Mouse (Mus musculus) MEL (cell line): ENCODE measurements around the gene Cox6b2. TPM values are rescaled to one million over a fixed set of nuclear protein-coding genes. Genes with fewer than 3 reads are reported as not detected.

Experiments used
- DNase-seq: peaks from one replicate; pipeline ENCODE4 v3.0.0; 2011; ENCODE audit warnings: low read depth, low spot score
- H3K27ac ChIP-seq: 2 replicates; pipeline ENCODE4 v1.5.1; 2012; ENCODE audit warnings: low read depth, mild to moderate bottlenecking, control low read depth, low read length, moderate library complexity; ENCODE audit not compliant: control insufficient read depth
- H3K27me3 ChIP-seq, 2 experiments: fragments of 150-350 bp in 1 of 2; sonication (generic) in 1 of 2; 2 replicates each; pipeline ENCODE4 v1.6.1; 2012; ENCODE audit warnings: low read length in 2 of 2, mild to moderate bottlenecking in 2 of 2, improper control_type of control experiment in 1 of 2, moderate library complexity in 1 of 2; ENCODE audit not compliant: insufficient read depth in 2 of 2, control insufficient read depth in 1 of 2
- H3K36me3 ChIP-seq, 2 experiments: 2 replicates each; pipeline ENCODE4 v1.6.1; 2012 to 2014; ENCODE audit warnings: low read length in 2 of 2, improper control_type of control experiment in 1 of 2, inconsistent platforms in 1 of 2, mild to moderate bottlenecking in 1 of 2; ENCODE audit not compliant: insufficient read depth in 2 of 2, control insufficient read depth in 1 of 2
- H3K4me1 ChIP-seq, 2 experiments: fragments of 150-350 bp in 1 of 2; sonication (generic) in 1 of 2; 2 replicates each; pipeline ENCODE4 v1.6.1; 2012; ENCODE audit warnings: low read length in 2 of 2, improper control_type of control experiment in 1 of 2, mild to moderate bottlenecking in 1 of 2; ENCODE audit not compliant: insufficient read depth in 2 of 2, control insufficient read depth in 1 of 2
- H3K4me3 ChIP-seq, 2 experiments: fragments of 150-350 bp in 1 of 2; sonication (generic) in 1 of 2; 2 replicates each; pipeline ENCODE4 v1.5.1; 2012; ENCODE audit warnings: low read depth in 2 of 2, low read length in 2 of 2, mild to moderate bottlenecking in 2 of 2, moderate library complexity in 2 of 2, control low read depth in 1 of 2, improper control_type of control experiment in 1 of 2; ENCODE audit not compliant: control insufficient read depth in 1 of 2, insufficient read depth in 1 of 2
- H3K79me2 ChIP-seq: 2 replicates; pipeline ENCODE4 v1.6.1; 2012; ENCODE audit warnings: mild to moderate bottlenecking, low read length, moderate library complexity; ENCODE audit not compliant: control insufficient read depth, poor library complexity, insufficient read depth
- H3K9ac ChIP-seq: 2 replicates; pipeline ENCODE4 v1.6.1; 2012; ENCODE audit warnings: low read depth, mild to moderate bottlenecking, control low read depth, low read length, moderate library complexity; ENCODE audit not compliant: control insufficient read depth, poor library complexity, severe bottlenecking
- H3K9me3 ChIP-seq: fragments of 150-350 bp; sonication (generic); replicated peaks from 2 replicates; pipeline ENCODE4 v1.6.1; 2012; ENCODE audit warnings: mild to moderate bottlenecking, low read length, improper control_type of control experiment, moderate library complexity; ENCODE audit not compliant: insufficient read depth
- BHLHE40 ChIP-seq: IDR thresholded peaks from 2 replicates; pipeline ENCODE4 v1.6.1; 2012; ENCODE audit warnings: low read depth, mild to moderate bottlenecking, inconsistent platforms, low read length, improper control_type of control experiment, borderline replicate concordance
- CHD1 ChIP-seq: IDR thresholded peaks from 2 replicates; pipeline ENCODE4 v1.6.1; 2012; ENCODE audit warnings: low read depth, mild to moderate bottlenecking, inconsistent platforms, low read length, improper control_type of control experiment
- ETS1 ChIP-seq: IDR thresholded peaks from 2 replicates; pipeline ENCODE4 v1.6.1; 2012; ENCODE audit warnings: low read depth, mild to moderate bottlenecking, inconsistent platforms, low read length, improper control_type of control experiment, moderate library complexity
- JUND ChIP-seq: IDR thresholded peaks from 2 replicates; pipeline ENCODE4 v1.6.1; 2011; ENCODE audit warnings: low read depth, mild to moderate bottlenecking, improper control_type of control experiment, low read length
- KAT2A ChIP-seq: conservative IDR thresholded peaks from 2 replicates; pipeline ENCODE4 v1.6.1; 2012; ENCODE audit warnings: low read depth, low read length, improper control_type of control experiment, inconsistent platforms
- MAZ ChIP-seq: IDR thresholded peaks from 2 replicates; pipeline ENCODE4 v1.6.1; 2012; ENCODE audit warnings: low read depth, mild to moderate bottlenecking, inconsistent platforms, low read length, improper control_type of control experiment
- MEF2A ChIP-seq: IDR thresholded peaks from 2 replicates; pipeline ENCODE4 v1.6.1; 2014; ENCODE audit warnings: low read depth, mild to moderate bottlenecking, inconsistent platforms, low read length, improper control_type of control experiment; ENCODE audit not compliant: poor library complexity, insufficient replicate concordance, severe bottlenecking; ENCODE audit errors: extremely low read depth
- MYB ChIP-seq: IDR thresholded peaks from 2 replicates; pipeline ENCODE4 v1.6.1; 2011; ENCODE audit warnings: mild to moderate bottlenecking, low read depth, low read length, improper control_type of control experiment
- NRF1 ChIP-seq: IDR thresholded peaks from 2 replicates; pipeline ENCODE4 v1.6.1; 2014; ENCODE audit warnings: low read depth, mild to moderate bottlenecking, inconsistent platforms, low read length, improper control_type of control experiment, moderate library complexity; ENCODE audit not compliant: poor library complexity, insufficient read depth, severe bottlenecking
- POLR2A ChIP-seq, 2 experiments: IDR thresholded peaks; 2 replicates each; pipeline ENCODE4 v1.6.1; 2011 to 2012; ENCODE audit warnings: low read length in 2 of 2, mild to moderate bottlenecking in 2 of 2, control low read depth in 1 of 2, improper control_type of control experiment in 1 of 2, low read depth in 1 of 2, moderate library complexity in 1 of 2; ENCODE audit not compliant: control insufficient read depth in 1 of 2, insufficient read depth in 1 of 2, poor library complexity in 1 of 2
- POLR2AphosphoS2 ChIP-seq: IDR thresholded peaks from 2 replicates; pipeline ENCODE4 v1.6.1; 2011; ENCODE audit warnings: low read length, improper control_type of control experiment
- RAD21 ChIP-seq: IDR thresholded peaks from 2 replicates; pipeline ENCODE4 v1.6.1; 2011; ENCODE audit warnings: mild to moderate bottlenecking, low read depth, low read length, improper control_type of control experiment
- SIN3A ChIP-seq: IDR thresholded peaks from 2 replicates; pipeline ENCODE4 v1.6.1; 2012; ENCODE audit warnings: low read length, improper control_type of control experiment, inconsistent platforms
- SMC3 ChIP-seq: IDR thresholded peaks from 2 replicates; pipeline ENCODE4 v1.6.1; 2011; ENCODE audit warnings: low read depth, low read length, improper control_type of control experiment
- ZKSCAN1 ChIP-seq: IDR thresholded peaks from 2 replicates; pipeline ENCODE4 v1.6.1; 2012; ENCODE audit warnings: low read depth, mild to moderate bottlenecking, inconsistent platforms, low read length, improper control_type of control experiment, moderate library complexity
- polyA plus RNA-seq, 2 experiments: library from polyadenylated mRNA; stranded (reverse) in 1 of 2; unstranded in 1 of 2; fragments of >175 nt in 1 of 2; fragments of >200 nt in 1 of 2; gene quantifications; 2 replicates each; pipeline versions ENCODE4 v1.2.1 to v1.2.4; 2012; ENCODE audit warnings: low replicate concordance in 2 of 2, low read depth in 1 of 2; ENCODE audit not compliant: insufficient read length in 2 of 2, insufficient read depth in 1 of 2, missing spikeins in 1 of 2
- total RNA-seq: library from RNA; depleted of rRNA; stranded (reverse); fragments of 300-350 nt; gene quantifications from 2 replicates; pipeline ENCODE4 v1.2.3, GENCODE M21; 2012

The Cox6b2 gene
- total and polyA plus RNA-seq, 3 experiments = 8.7 to 36.3 TPM; not detected in 1

DNA sequence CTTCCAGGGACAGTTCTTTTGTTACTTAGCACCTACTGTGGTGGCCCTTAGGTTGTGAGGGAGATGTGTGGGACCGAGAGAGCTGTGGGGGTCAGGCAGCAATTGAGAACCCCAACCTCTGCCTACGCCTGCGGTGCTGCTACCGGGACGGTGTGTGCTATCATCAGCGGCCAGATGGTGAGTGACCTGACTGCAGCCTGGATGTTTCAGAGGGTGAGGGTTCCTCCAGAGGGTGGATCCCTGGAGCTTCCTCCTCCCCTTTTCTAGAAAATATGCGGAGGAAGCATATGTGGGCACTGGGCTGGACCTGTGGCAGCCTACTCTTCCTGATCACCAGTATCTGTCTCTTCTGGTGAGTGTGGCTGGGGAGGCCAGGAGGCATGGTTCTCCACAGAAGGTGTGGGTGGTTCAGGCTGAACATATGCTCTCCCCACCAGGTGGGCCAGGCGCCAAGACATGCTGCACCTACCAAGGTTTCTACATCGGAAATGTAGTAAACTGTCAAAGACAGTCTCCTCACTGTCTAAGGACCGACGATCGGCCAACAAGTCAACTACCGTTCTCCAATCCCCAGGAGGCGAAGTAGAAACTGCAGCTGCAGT lies 30.9 kb upstream of the Cox6b2 start:
- Histone ChIP-seq H3K27me3 (no peaks in the 10 kb centered on the region), H3K9me3 (no peaks in the 10 kb centered on the region), H3K4me3 (no peak overlapping the region), H3K27ac (no peak overlapping the region)
- no peak for DNase-seq
- TF ChIP-seq SMC3 = no peak
- no peak for TF ChIP-seq ZKSCAN1
- no peak for TF ChIP-seq KAT2A
- TF ChIP-seq POLR2AphosphoS2 = no peak
- TF ChIP-seq MYB = no peak
- TF ChIP-seq ETS1 = no peak
- no peak for TF ChIP-seq POLR2A (IDR thresholded peaks at IDR 0.05; ENCODE audit: control insufficient read depth in 1 of 2, insufficient read depth in 1 of 2, low read depth in 1 of 2, low read length in 2 of 2, poor library complexity in 1 of 2)
- no peak for TF ChIP-seq JUND
- TF ChIP-seq MEF2A = no peak
- TF ChIP-seq CHD1 = no peak
- TF ChIP-seq, all 39 proteins: peak for 0
- H3K79me2 ChIP-seq = peaks cover 16% of the 10 kb centered on the region
- no peak overlapping the region for H3K9ac ChIP-seq
- peaks cover 0 to 15% of the 10 kb centered on the region in 2 experiments; a peak in 3 of 4 replicates for H3K36me3 ChIP-seq
- H3K4me1 ChIP-seq = peaks cover 2 to 21% of the 10 kb centered on the region in 2 experiments; a peak in 3 of 4 replicates

DNA sequence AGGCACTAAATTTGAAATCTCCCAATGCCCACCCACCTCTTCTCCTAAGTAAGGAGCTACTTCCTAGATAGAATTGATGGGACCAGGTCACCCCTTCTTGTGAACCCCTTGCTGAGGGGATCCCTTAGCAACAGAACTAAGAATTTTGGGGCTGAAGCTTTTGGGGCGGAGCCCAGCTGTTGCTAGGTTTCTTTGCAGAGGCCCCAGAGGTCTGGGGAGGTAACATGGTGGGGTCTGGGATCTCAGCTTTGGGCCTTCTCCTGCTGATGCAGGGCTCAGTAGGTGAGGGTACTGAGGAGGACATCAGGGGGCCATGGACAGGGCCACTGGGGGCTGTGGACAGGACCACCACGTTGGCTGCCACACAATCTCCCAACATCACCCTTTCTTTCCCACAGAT lies 29.9 kb upstream of the Cox6b2 start, which contains the start of the genes Il11 and Tmem190:
Il11 (minus strand) TSS at position 101 of the 400 bp plus-strand sequence.
Tmem190 (plus strand) TSS at position 179 of the 400 bp plus-strand sequence.
- TF ChIP-seq POLR2AphosphoS2 (0 out of 2 replicates have a peak, but pooled peaks have one; percentile 22), MAZ (no peak), SIN3A (no peak), RAD21 (no peak), NRF1 (no peak), BHLHE40 (no peak), CHD1 (no peak), ZKSCAN1 (no peak)
- no peak within 1 kb of the TSS for H3K27ac ChIP-seq
- H3K79me2 ChIP-seq = peaks cover 10% of the 10 kb centered on the region
- peak; percentile 11 for DNase-seq
- no peak within 1 kb of the TSS for H3K9ac ChIP-seq
- H3K9me3 ChIP-seq = no peaks in the 10 kb centered on the region
- no peaks in the 10 kb centered on the region for H3K27me3 ChIP-seq
- peaks cover 0 to 13% of the 10 kb centered on the region in 2 experiments; a peak in 3 of 4 replicates for H3K36me3 ChIP-seq
- H3K4me3 ChIP-seq = no peak within 1 kb of the TSS
- peaks cover 2 to 16% of the 10 kb centered on the region in 2 experiments; a peak in 3 of 4 replicates for H3K4me1 ChIP-seq
